Mouse (Mus musculus): ENCODE results near the gene Map3k9. TPM values are rescaled to one million over a fixed set of nuclear protein-coding genes. Genes with fewer than 3 reads are reported as not detected.

Gene Map3k9
- polyA plus RNA-seq (2015; fragmentation: Nextera tagmentation; extraction: Ambion mirVana): 3.3 and 3.6 TPM in 2 replicates

- peak within 1 kb of the TSS; percentile 91 for H3K4me2 ChIP-seq (replicated peaks; ENCODE audit: low read depth, low read length)
- peaks cover 9% of the 10 kb centered on the region for H3K27me3 ChIP-seq (replicated peaks; ENCODE audit: insufficient read depth, low read length)
- no peaks in the 10 kb centered on the region for H3K36me3 ChIP-seq (ENCODE audit: insufficient read depth, low read length)
- H3K9me3 ChIP-seq (ENCODE audit: low read length): no peaks in the 10 kb centered on the region
- DNase-seq (ENCODE audit: low spot score): peak; percentile 87
- H3K4me3 ChIP-seq (ENCODE audit: low read depth, low read length): peak within 1 kb of the TSS; percentile 67
- H3K27ac ChIP-seq (ENCODE audit: low read length): peak within 1 kb of the TSS; percentile 95
- peak within 1 kb of the TSS; percentile 51 for H3K9ac ChIP-seq (replicated peaks; ENCODE audit: low read depth)
- H3K4me1 ChIP-seq (ENCODE audit: insufficient read depth, low read depth, low read length): peaks cover 4% of the 10 kb centered on the region; the same call in 1 of the 2 replicates
- 1% methylated on average over 42 of the region's 56 CpGs for WGBS
- ATAC-seq: peak; percentile 92
- TF ChIP-seq EP300 (IDR thresholded peaks at IDR 0.05): no peak
- peak; percentile 39 for TF ChIP-seq CTCF (IDR thresholded peaks at IDR 0.05)
Measured at GRCm38 (mm10) chr12:81781105-81781909, at the start of gene Map3k9. Gene Map3k9, minus strand, starts transcription at chr12:81781175.

GRCm38 (mm10) chr12:81828355-81828754 is 47.4 kb upstream of the Map3k9 start:
- Histone ChIP-seq H3K36me3 (ENCODE audit: insufficient read depth, low read length) (no peaks in the 10 kb centered on the region), H3K9me3 (ENCODE audit: low read length) (no peaks in the 10 kb centered on the region), H3K27ac (ENCODE audit: low read length) (no peak overlapping the region), H3K27me3 (replicated peaks; ENCODE audit: insufficient read depth, low read length) (no peaks in the 10 kb centered on the region), H3K4me2 (replicated peaks; ENCODE audit: low read depth, low read length) (no peak overlapping the region), H3K9ac (replicated peaks; ENCODE audit: low read depth) (no peak overlapping the region), H3K4me1 (ENCODE audit: insufficient read depth, low read depth, low read length) (no peaks in the 10 kb centered on the region), H3K4me3 (ENCODE audit: low read depth, low read length) (no peak overlapping the region)
- ATAC-seq (no peak), DNase-seq (ENCODE audit: low spot score) (no peak)
- no peak for TF ChIP-seq EP300 (IDR thresholded peaks at IDR 0.05)
- TF ChIP-seq CTCF (IDR thresholded peaks at IDR 0.05): no peak
- WGBS: 80% methylated on average over 2 of the region's 2 CpGs

- Histone ChIP-seq H3K36me3 (ENCODE audit: insufficient read depth, low read length) (no peaks in the 10 kb centered on the region), H3K4me2 (replicated peaks; ENCODE audit: low read depth, low read length) (no peak overlapping the region), H3K4me3 (ENCODE audit: low read depth, low read length) (no peak overlapping the region), H3K9me3 (ENCODE audit: low read length) (no peaks in the 10 kb centered on the region), H3K27ac (ENCODE audit: low read length) (no peak overlapping the region), H3K9ac (replicated peaks; ENCODE audit: low read depth) (no peak overlapping the region), H3K4me1 (ENCODE audit: insufficient read depth, low read depth, low read length) (no peaks in the 10 kb centered on the region), H3K27me3 (replicated peaks; ENCODE audit: insufficient read depth, low read length) (no peaks in the 10 kb centered on the region)
- no peak for TF ChIP-seq EP300 (IDR thresholded peaks at IDR 0.05)
- TF ChIP-seq CTCF (IDR thresholded peaks at IDR 0.05): no peak
- ATAC-seq: no peak
- 87% methylated on average over 4 of the region's 4 CpGs for whole genome bisulfite sequencing
- no peak for DNase-seq (ENCODE audit: low spot score)
Measured at GRCm38 (mm10) chr12:81822778-81823480, 42.0 kb upstream of the Map3k9 start.

GRCm38 (mm10) chr12:81822176-81822575 is 41.2 kb upstream of the Map3k9 start:
- Histone ChIP-seq H3K36me3 (ENCODE audit: insufficient read depth, low read length) (no peaks in the 10 kb centered on the region), H3K27me3 (replicated peaks; ENCODE audit: insufficient read depth, low read length) (no peaks in the 10 kb centered on the region), H3K27ac (ENCODE audit: low read length) (no peak overlapping the region), H3K9me3 (ENCODE audit: low read length) (no peaks in the 10 kb centered on the region), H3K4me3 (ENCODE audit: low read depth, low read length) (no peak overlapping the region), H3K9ac (replicated peaks; ENCODE audit: low read depth) (no peak overlapping the region), H3K4me1 (ENCODE audit: insufficient read depth, low read depth, low read length) (no peaks in the 10 kb centered on the region), H3K4me2 (replicated peaks; ENCODE audit: low read depth, low read length) (no peak overlapping the region)
- TF ChIP-seq CTCF (IDR thresholded peaks at IDR 0.05) (no peak), EP300 (IDR thresholded peaks at IDR 0.05) (no peak)
- no peak for DNase-seq (ENCODE audit: low spot score)
- WGBS: 52% methylated on average over 4 of the region's 4 CpGs
- no peak for ATAC-seq

GRCm38 (mm10) chr12:81820700-81821099 is 39.7 kb upstream of the Map3k9 start:
- Histone ChIP-seq H3K36me3 (ENCODE audit: insufficient read depth, low read length) (no peaks in the 10 kb centered on the region), H3K4me2 (replicated peaks; ENCODE audit: low read depth, low read length) (no peak overlapping the region), H3K27ac (ENCODE audit: low read length) (no peak overlapping the region), H3K9ac (replicated peaks; ENCODE audit: low read depth) (no peak overlapping the region), H3K9me3 (ENCODE audit: low read length) (no peaks in the 10 kb centered on the region), H3K4me3 (ENCODE audit: low read depth, low read length) (no peak overlapping the region), H3K4me1 (ENCODE audit: insufficient read depth, low read depth, low read length) (peaks cover 5% of the 10 kb centered on the region; the same call in 1 of the 2 replicates), H3K27me3 (replicated peaks; ENCODE audit: insufficient read depth, low read length) (no peaks in the 10 kb centered on the region)
- 80% methylated on average over 4 of the region's 4 CpGs for WGBS
- no peak for ATAC-seq
- no peak for DNase-seq (ENCODE audit: low spot score)
- no peak for TF ChIP-seq CTCF (IDR thresholded peaks at IDR 0.05)

GRCm38 (mm10) chr12:81817126-81817505 is 36.1 kb upstream of the Map3k9 start:
- no peaks in the 10 kb centered on the region for H3K9me3 ChIP-seq (ENCODE audit: low read length)
- H3K4me2 ChIP-seq (replicated peaks; ENCODE audit: low read depth, low read length): peak overlapping the region; percentile 17; the same call in 1 of the 2 replicates
- WGBS: 57% methylated on average over 6 of the region's 6 CpGs
- TF ChIP-seq EP300 (IDR thresholded peaks at IDR 0.05): no peak
- TF ChIP-seq CTCF (IDR thresholded peaks at IDR 0.05): no peak
- no peaks in the 10 kb centered on the region for H3K27me3 ChIP-seq (replicated peaks; ENCODE audit: insufficient read depth, low read length)
- H3K36me3 ChIP-seq (ENCODE audit: insufficient read depth, low read length): no peaks in the 10 kb centered on the region
- peaks cover 5% of the 10 kb centered on the region; the same call in 1 of the 2 replicates for H3K4me1 ChIP-seq (ENCODE audit: insufficient read depth, low read depth, low read length)
- H3K27ac ChIP-seq (ENCODE audit: low read length): 0 out of 2 replicates have a peak overlapping the region, but pooled peaks have one; percentile 57
- DNase-seq (ENCODE audit: low spot score) (peak; percentile 37), ATAC-seq (peak; percentile 78)
- H3K4me3 ChIP-seq (ENCODE audit: low read depth, low read length): no peak overlapping the region
- no peak overlapping the region for H3K9ac ChIP-seq (replicated peaks; ENCODE audit: low read depth)

Measured in lung, postnatal 0 days (tissue).